Mouse (Mus musculus): ENCODE measurements around the gene Cldn4.
A peak's percentile ranks its signal among the peaks of the same experiment; 100 is the strongest.

Cldn4 gene

DNA sequence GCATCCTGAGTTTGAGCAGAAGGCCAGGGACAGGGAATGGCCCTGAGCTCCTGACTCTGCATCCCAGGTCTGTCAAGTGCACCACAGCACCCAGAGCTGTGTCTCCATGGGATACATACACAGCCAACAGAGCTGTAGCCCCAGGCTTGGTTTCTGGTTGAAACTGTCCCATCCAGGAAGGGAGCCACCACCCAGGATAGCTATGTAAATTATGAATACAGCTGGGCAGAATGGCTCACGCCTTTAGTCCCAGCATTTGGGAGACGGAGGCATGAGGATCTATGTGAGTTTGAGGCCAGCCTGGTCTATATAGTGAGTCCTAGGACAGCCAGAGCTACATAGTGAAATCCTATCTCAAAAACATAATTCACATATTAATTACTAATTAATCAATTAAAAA lies 16.7 kb downstream of the Cldn4 start:
- DNase-seq, result no peak

DNA sequence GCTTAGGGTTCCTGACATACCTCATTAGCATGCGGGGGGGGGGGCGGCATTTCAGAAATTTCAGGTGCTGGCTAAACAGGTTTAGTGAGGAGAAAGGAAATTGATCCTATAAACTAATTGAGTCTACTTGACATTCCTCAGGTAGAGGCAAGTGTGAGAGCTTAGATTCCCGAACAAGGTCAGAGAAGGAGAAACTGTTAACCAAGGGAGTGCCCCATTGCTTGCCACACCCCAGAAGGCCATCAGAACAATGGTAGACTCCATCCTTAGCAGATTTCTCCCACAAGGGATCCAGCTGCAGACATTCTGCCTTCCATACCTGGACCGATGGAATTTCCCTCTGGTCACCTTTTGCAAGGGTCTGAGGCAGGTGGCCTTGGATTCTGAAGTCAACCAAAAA lies 20.0 kb downstream of the Cldn4 start:
- no peak for DNase-seq

GRCm38 (mm10) chr5:134923141-134923540 lies 23.6 kb downstream of the Cldn4 start:
- DNase-seq, result no peak

DNA sequence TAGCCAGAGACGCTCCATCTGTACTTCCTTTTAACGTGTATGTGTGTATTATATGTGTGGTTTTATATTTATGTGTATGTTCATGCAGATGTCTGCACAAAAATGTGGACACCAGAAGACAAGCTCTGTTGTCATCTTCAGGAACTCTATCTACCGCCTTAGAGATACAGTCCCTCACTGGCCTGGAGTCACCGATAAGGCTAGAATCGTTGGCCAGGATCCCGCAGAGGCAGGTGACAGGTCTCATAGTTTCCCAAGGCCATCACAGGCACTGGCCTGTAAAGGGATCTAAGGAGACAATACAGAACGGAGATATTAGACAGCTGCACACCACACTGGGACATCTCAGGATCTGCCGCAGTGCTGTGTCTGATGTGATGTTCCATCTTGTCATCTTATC lies 25.6 kb downstream of the Cldn4 start:
- DNase-seq, result no peak

DNA sequence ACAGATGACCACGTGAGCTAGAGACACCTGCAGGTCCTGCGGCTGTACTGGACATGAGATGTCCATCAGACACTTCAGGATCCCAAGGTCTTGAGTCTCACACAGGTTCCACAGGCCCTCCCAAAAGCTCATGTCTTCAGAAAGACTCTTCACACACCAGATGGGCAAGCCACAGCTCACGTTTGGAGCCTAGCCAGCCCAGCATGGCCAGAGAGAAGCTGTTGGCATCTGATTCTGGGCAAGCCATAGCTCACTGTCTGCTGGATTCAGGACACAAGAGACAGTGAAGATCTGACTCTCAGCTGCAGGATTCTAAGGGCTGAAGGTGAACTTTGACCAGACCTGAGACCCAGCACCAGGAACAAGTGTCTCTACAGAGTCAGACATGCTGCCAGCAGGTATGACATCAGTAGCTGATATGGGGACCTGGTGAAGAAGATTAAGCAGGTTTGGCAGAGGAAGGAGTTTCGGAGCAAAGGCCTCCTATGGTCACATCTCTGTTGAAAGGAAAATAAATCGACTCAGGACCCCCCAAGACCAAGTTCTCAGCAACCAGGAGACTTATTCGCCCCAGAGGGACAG lies 26.5 kb downstream of the Cldn4 start:
- no peak for DNase-seq

- no peak for DNase-seq
These were observed 27.6 kb downstream of the Cldn4 start for GRCm38 (mm10) chr5:134919097-134919496.

GRCm38 (mm10) chr5:134918071-134918832 lies 28.5 kb downstream of the Cldn4 start:
- peak; percentile 85 for DNase-seq

- DNase-seq, result no peak
These were observed 31.4 kb downstream of the Cldn4 start, which contains the start of gene Cldn13 for GRCm38 (mm10) chr5:134915311-134915710. Cldn13 (minus strand) TSS chr5:134915526.

GRCm38 (mm10) chr5:134914510-134914909 lies 32.2 kb downstream of the Cldn4 start:
- DNase-seq, result no peak

DNA sequence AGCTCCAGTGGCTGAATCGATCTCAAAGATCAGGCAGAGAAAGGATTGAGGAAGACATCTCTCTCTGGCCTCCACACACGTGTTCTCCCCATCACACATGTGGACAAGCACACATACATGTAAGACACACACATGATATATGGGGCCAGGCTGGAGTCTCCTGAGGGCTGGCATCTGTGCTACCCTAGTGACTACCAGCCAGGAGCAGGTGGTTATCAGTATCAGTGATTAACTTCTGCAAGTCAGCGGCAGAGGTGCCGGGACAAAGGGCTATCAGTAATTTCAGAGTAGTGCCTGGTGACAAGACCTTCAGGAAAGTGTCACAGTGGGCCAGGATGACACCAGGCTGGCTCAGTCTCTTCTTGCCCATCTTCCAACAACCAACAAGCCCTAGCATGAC lies 33.0 kb downstream of the Cldn4 start:
- no peak for DNase-seq

DNA sequence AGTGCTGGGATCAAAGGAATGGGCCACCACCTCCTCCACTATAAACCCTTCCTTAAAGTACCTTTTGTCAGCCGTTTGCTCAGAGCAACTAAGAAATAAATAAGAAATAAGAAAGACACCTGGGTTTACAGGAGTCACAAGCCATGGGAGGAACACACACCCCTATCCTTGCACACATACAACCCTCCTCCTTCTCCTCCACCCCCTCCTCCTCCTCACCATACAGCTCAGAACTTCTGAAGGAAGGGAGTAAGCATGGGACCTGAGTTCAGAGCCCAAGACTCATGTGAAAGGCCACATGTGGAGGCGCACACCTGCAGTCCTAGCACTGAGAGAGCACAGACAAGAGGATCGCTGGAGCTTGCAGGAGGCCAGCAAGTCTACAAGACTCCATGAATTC lies 33.4 kb downstream of the Cldn4 start:
- no peak for DNase-seq

DNA sequence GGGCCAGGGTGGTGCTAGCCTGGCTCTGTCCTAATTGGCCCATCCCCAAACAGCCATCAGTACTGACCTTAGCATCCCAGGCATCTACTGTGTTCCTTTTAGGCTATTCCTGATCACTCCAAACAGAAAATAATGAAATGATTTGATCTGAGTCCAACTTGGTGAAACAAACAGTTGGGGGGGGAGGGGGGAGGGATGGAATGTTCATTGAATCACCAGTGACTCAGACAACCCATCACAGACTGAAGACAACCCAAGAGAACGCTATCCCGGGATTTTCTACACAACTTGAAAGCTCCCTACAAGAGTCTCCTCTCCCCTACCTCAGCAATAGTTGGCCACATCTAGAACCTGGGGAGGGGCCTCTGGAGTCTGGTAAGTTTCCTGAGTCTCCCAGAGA lies 34.8 kb downstream of the Cldn4 start:
- no peak for DNase-seq

GRCm38 (mm10) chr5:134907135-134907534 lies 39.6 kb downstream of the Cldn4 start:
- peak; percentile 98 for DNase-seq

GRCm38 (mm10) chr5:134906633-134907032 lies 40.1 kb downstream of the Cldn4 start, which contains the start of gene Tmem270:
Tmem270 (minus strand) TSS chr5:134906733.
- DNase-seq, result no peak

- DNase-seq, result peak; percentile 23
These were observed 45.1 kb downstream of the Cldn4 start for GRCm38 (mm10) chr5:134901644-134902027.

GRCm38 (mm10) chr5:134901012-134901643 lies 45.6 kb downstream of the Cldn4 start:
- DNase-seq, result peak; percentile 82

DNA sequence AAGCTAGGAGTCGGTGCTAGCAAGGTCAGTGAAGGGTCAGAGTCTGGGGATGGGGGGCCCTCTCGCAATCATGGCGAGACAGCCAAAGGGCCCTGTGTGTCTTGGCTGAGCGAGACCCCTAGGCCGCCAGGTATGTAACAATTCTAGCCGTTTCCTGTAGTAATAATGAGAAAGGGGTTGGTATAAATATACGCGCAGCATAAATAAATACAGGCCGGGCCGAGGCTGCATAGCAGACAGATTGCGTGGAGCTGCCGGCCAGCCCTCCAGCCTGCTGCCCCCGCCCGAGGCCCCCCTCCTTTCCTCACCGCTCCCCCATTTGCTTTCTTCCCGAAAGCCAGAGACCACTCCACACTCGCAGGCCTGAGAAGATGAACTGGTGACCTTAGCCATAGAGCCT lies 49.1 kb downstream of the Cldn4 start:
- DNase-seq, result peak; percentile 77

- DNase-seq, result no peak
These were observed 49.8 kb downstream of the Cldn4 start for GRCm38 (mm10) chr5:134896965-134897364.

GRCm38 (mm10) chr5:134895291-134895690 lies 51.4 kb downstream of the Cldn4 start:
- peak; percentile 85 for DNase-seq

Measured in lung, postnatal 10 days (tissue).